Mouse (Mus musculus): ENCODE measurements at regions not wholly inside any gene's neighbourhood (a gene's known extent, or its start where the extent isn't known, plus 50 kb on each side); places are given as distances from the start of the nearest gene placed in this dataset.

GRCm38 (mm10) chr11:90775752-90776151 lies 87.6 kb upstream of the Tom1l1 start:
- TF ChIP-seq POLR2A (IDR thresholded peaks at IDR 0.05; ENCODE audit: extremely low read depth, insufficient read depth, low read length) (no peak), CTCF (IDR thresholded peaks at IDR 0.05; ENCODE audit: low read depth, low read length) (no peak)

Measured in liver, adult 2 months (tissue).